Comparison of ENCODE assay signal across 19 mouse cellular contexts in the genomic region with DNA sequence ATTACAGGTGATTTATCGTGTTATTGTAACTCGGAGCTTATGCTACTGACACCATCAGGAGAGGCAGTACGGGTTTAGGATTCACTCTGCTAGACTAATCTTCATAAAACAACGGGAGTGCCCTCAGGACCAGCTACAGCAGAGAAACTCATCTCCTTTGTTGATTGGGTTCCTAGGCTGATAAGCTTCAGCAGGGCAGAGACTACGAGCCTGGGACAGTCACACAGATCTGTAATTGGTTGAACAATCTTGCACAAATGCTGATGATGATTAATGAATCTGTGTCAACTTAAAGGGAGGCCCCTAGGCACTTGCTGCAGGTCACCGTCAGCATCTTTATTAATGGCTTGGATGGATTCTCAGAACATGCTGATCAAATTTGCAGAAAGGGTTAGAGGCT. TPM values are rescaled to one million over a fixed set of nuclear protein-coding genes. Genes with fewer than 3 reads are reported as not detected.
"Had no signal": no experiment of that assay in that cellular context is flagged by ENCODE, and none has a peak within 500 bp of the region (broad histone marks: within the 10 kb centered on the region; RNA-seq: fewer than 3 reads in every experiment).

No protein-coding gene starts in this region.

- DNase-seq: kidney, adult 18-20 months; kidney, postnatal 25 days; left cerebral cortex, postnatal 4 days; lung, adult 18-20 months; midbrain, embryonic 14.5 days; right cerebral cortex, postnatal 14 days; thymus, postnatal 4 days had no signal

- H3K4me3 ChIP-seq: intestine, embryonic 15.5 days; kidney, embryonic 15.5 days; limb, embryonic 13.5 days; stomach, embryonic 15.5 days had no signal

- H3K4me2 ChIP-seq: intestine, embryonic 15.5 days; kidney, embryonic 15.5 days; limb, embryonic 13.5 days; stomach, embryonic 15.5 days had no signal

- H3K36me3 ChIP-seq: intestine, embryonic 15.5 days; kidney, embryonic 15.5 days; limb, embryonic 13.5 days; stomach, embryonic 15.5 days had no signal

- H3K27ac ChIP-seq: intestine, embryonic 15.5 days; kidney, embryonic 15.5 days; limb, embryonic 13.5 days; liver, embryonic 14.5 days; stomach, embryonic 15.5 days had no signal

- H3K9ac ChIP-seq: intestine, embryonic 15.5 days; kidney, embryonic 15.5 days; limb, embryonic 13.5 days; liver, embryonic 14.5 days; stomach, embryonic 15.5 days had no signal

- H3K9me3 ChIP-seq: intestine, embryonic 15.5 days; kidney, embryonic 15.5 days; limb, embryonic 13.5 days; stomach, embryonic 15.5 days had no signal

- H3K27me3 ChIP-seq: intestine, embryonic 15.5 days; kidney, embryonic 15.5 days; limb, embryonic 13.5 days; stomach, embryonic 15.5 days had no signal

- ATAC-seq: intestine, embryonic 15.5 days had no signal

- H3K4me1 ChIP-seq: intestine, embryonic 15.5 days; kidney, embryonic 15.5 days; limb, embryonic 13.5 days; stomach, embryonic 15.5 days had no signal

RNA-seq across cellular contexts. Expression of a gene that starts 52.6 kb away (rescaled TPM):
- total RNA-seq: layer of hippocampus, postnatal 10 days; left cerebral cortex, postnatal 4 days; liver, adult 2 months; megakaryocyte-erythroid progenitor cell, adult 5-6 weeks; monocyte, adult 5-6 weeks; neutrophil, adult 5-6 weeks had no signal
- polyA plus RNA-seq: liver, adult 2 months; liver, embryonic 14.5 days; lung, embryonic 16.5 days; midbrain, embryonic 14.5 days; spleen, adult 2 months; stomach, embryonic 15.5 days had no signal
